Mouse (Mus musculus): ENCODE results near the gene Pla1a.

Pla1a gene

DNA sequence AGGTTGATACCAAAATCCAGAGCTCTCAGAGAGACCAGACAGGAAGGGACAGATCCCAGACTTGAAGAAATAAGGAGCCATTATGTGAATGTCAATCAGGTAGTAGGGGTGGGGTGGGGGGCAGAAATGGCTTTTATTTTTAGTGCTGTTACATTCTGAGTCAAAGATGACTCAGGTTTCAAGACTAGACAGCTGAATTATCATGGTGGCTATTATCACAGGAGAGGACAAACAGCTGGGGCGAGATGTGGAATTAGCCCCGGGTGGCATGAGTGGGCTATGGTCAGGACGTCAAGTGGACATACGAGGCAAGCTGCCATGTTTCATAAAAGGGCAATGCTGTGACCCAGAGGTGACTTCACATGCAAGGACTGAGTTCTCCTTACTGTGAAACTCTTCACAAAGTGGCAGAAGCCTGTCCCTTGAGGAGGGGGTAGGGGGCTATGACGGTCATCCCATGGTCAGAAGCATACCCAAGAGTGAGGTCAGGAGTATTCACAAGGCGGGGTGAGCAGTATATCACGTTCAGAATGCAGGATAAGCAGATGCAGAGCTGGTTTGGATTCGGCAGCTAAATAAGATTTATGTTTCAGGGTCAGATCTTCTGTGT lies 43.6 kb downstream of the Pla1a start:
- DNase-seq (ENCODE audit: low spot score): no peak

DNA sequence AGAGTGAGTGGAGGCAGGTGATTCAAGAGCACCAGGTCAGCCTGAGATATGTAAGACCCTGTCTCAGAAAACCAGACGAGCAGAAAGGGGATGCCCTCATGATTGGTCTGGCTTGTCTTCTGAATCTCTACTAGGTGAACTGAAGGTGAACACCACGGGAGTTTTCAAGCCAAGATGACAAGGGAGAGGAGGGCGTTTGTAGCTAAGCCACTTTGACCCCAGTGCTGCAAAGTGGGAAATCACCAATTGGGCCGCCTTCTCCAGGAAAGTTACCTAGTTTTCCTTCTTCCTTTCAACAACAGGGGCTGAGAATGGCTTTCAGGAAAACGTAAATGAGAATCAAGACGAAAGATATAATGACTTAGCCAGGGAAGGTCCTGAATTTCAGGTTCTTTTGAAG lies 44.2 kb downstream of the Pla1a start:
- DNase-seq (ENCODE audit: low spot score): no peak

DNA sequence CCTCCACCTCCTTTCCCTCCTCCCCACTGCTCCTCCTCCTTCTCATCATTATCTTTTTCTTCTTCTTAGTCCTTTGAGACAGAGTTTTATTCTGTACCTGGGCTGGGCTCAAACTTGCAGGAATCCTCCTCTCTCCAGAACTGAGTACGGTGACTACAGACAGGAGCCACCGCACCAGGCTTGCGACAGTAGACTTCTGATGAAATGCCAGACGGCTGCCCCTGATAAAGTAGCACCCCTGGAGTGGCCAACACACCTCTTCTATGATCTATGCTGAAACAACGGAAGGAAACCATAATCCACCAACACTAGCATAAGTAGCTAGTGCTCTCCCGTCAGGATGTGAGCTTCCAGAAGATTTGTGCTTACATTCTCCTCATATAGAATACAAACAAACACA lies 45.6 kb downstream of the Pla1a start:
- no peak for DNase-seq (ENCODE audit: low spot score)

DNA sequence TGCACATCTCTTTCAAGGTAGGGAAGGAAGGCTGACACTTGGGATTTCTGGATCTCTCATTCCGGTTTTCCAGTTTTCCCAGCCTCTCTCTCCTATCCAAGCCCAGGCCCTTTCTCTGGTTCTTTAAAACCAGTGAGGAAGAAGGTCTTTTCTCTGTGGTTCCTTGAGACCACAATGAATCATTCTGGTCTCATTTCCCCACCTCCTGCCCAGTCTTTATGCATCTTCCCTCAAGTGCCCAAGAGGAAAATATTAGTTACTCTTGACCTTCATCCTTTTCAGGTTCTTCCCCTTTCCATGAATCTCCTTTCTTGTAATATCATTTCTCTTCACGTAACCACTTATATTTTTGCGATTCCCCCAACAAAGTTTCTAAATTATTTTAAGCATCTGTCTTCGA lies 47.2 kb downstream of the Pla1a start:
- no peak for DNase-seq (ENCODE audit: low spot score)

DNA sequence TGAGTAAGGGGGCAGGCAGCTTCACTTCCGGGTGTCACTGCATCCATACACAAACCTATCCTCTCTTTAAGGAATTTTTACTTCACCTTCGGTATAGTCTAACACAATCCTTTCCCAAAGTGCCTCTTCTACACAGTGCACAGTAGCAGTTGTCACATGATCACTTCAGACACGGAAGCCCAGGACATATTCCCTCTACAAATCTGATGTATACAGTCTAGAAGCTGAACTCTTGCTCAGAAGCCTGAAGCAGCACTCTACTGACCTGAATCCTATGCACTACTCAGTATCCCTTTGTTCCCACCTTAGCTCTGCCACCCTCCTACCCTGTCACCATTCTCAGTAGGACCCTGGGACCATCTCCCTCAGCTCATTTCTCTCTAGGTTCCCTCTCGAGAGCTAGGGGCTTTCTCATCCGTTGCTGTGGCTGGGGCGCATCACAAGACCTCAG lies 47.7 kb downstream of the Pla1a start:
- no peak for DNase-seq (ENCODE audit: low spot score)

DNA sequence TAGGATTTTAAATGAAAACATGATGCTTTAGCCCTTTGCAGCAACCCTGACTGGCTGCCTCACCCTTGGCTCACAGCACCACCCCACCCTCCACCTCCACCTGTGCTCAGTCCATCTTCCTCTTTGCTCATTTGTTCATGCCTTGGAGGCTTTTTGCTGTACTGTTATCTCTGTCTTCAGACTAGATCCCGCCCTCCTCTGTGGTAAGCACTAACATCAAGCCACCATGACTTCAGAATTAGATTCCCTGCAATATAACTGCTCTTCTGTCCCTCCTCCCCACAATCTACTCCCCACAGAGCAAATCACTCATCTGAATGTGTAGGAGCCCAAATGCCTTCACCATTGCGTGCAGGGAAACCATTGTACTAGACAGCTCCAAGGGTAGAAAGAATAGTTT lies 49.3 kb downstream of the Pla1a start:
- DNase-seq (ENCODE audit: low spot score): no peak

DNA sequence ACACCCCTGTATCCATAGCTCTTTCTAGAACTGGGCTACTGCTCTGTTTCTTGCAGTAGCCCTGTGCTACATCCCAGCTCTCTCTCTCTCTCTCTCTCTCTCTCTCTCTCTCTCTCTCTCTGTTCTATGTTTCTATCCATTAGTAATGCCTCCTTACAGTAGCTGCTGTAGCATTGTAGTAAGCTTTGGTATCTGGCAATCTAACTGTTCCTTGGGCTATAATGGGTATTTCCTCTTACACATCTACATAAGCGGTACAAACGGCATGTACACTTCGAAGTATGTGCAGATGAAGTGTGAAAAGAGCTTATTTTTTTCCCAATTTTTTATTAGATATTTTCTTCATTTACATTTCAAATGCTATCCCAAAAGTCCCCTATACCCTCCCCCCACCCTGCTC lies 53.0 kb downstream of the Pla1a start:
- no peak for DNase-seq (ENCODE audit: low spot score)

DNA sequence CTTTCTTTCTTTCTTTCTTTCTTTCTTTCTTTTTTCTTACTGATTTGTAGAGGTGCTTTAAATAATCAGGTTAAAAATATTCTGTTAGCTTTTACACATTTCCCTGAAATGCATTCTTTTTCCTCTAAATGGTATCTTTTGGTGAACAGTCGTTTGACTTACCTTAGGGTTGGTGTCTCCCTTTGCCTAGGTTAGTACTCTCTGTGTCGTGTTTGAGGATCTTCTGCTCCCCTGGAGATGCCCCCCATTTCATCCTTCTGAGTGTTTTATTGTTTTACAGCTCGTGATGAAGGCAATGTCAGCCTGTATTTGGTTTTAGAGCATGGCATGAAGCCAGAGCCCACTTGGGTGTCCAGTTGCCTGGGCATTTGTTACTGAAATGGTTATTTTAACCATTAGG lies 53.5 kb downstream of the Pla1a start:
- DNase-seq (ENCODE audit: low spot score): no peak

DNA sequence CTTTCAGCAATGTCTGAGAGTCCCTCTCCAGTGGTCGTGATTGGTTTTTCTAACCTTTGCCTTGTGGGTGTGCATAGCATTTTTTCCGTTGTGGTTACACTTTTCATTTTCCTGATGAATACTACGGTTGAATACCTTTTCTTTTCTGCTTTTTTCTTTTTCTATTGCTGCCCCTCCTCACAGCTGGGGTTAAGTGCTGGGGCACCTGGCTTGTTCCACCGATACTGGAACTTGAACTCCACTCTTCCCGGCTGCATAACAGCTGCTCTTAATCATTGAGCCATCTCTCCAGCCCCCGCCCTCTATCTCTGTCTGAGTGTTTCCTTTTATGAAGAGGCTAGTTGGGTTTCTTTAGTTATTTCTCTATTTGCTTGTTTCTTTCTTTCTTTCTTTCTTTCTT lies 53.9 kb downstream of the Pla1a start:
- no peak for DNase-seq (ENCODE audit: low spot score)

DNA sequence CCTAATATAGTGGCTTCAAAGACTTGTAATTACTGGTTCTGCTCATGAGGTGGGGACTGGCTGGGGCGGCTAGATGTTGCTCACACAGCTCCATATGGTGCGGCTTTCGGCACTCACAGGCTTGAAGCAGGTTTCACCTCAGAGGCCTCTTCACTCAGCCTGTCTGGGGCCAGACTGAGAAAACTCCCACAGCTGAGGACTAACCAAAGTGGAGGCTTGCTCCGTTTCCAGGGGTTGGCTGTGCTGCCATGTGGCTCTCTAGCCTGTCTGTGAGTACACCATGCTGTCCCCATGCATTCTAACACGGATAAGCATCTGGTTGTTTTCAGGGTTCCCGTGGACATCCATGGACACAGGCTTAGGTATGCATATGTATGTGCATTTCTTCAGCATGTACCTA lies 54.4 kb downstream of the Pla1a start:
- no peak for DNase-seq (ENCODE audit: low spot score)

DNA sequence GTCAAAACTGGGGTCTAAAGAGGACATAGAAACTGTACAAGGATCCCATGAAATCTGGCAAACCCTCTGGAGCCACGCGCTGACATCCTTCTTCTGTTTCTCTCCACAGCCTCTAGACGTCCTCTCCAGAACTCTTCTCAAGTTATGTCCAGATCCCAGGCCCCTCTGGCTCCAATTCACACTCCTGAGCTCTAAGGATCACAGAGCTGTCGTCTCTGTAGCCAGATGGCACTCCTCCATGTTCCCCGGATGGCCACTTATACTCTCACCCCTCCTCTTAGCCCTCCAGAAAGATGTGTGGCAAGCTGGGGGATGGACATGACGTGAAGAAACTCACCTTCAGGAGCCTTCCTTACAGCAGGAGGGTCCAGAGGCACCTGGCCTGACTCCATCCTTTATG lies 55.4 kb downstream of the Pla1a start:
- no peak for DNase-seq (ENCODE audit: low spot score)

DNA sequence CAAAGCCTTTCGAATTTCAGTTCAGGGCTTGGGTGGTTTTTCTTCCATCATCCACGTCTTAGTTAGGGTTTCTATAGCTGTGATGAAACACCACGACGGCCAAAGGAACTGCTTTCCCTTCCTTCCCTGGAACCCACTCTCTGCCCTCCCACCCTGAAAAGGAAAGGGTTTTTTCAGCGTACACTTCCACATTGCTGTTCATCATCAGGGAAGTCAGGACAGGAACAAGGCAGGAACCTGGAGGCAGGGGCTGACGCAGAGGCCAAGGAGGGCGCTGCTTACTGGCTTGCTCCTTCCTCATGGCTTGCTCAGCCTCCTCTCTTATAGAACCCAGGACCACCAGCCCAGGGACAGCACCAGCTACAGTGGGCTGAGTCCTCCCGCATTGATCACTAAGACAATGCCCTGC lies 56.1 kb downstream of the Pla1a start:
- DNase-seq (ENCODE audit: low spot score): no peak

DNA sequence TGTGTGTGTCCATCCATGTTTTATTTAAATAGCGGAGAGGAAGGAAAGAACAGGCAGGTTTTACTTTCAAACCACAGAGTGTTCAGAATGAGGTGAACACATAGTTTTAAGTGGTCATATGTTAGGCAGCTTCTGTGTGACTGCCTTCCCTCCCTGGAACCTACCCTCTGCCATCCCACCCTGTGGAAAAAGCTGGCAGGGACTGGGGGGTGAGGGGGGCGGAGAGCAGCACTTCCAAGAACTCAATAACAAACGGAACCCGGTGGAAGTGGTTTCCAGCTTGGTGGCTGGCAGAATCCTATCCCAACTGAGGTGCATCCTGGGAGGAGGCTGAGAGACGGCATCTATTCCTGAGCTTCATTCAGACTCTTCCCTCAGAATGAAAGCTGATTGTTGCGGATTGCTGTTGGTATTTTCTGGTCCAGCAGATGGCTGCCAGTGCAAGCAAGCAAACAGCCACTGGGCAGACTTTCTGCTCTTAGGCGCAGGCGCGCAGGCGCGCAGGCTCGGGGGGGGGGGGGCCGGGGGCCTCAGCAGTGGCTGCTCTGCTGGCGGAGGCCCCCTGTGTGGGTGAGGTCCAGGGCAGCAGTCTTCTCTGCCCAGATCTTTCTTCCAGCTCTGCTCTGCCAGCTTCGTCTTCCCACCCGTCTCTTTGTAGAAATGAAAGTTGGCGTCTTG lies 56.6 kb downstream of the Pla1a start:
- no peak for DNase-seq (ENCODE audit: low spot score)

DNA sequence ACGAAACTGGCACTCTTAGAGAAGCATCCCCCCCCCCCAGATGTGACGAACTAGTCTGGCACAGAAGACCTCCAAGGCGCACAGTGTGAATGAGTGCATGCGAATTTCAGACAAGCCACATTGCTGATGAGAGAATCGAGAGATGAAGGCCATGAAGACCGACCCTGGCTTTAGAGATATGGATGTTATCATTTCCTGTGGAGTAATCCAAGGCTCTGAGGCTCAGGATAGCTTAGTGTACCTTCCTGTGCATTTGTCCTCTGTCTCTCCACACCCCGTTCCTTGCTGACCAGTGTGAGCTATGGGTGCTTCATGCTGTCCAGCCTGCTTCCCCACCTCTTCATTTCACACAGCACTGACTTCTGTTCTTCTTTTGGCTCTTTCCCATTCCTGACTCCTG lies 57.8 kb downstream of the Pla1a start:
- DNase-seq (ENCODE audit: low spot score): no peak

DNA sequence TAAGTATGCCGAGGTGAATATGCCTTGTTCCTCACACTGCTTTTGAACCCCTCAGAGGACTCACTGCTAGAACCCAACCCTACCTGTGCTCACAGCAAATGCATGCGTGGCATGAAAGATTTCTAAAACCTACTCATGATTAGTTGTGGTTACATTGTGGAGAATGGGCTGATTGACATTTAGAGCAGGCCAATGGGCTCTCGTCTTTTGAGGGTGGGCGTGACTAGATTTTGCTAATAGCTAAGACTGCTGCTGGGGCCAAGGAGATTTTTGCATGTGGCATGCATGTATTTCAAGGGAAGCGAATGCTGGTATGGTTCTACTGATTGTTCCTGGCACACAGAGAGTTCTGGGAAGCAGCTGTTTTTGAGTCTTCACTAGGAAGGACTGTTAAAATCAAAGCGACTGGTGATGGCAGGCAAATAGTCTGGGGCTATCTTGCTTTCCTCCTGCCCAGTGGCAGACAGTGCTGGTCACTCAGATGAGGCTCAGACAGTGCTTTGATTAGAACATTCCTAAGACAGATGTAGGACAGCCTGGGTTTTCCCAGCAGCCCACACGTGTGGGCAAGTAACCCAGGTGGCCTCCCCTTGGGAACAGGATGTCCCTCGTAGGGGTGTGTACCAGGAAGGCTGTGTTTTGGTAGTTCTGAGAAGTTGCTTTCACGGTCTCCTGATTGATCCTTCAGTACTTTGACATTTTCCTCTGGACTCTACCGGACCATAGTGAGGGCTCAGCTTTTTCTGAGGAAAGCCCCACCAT lies 58.4 kb downstream of the Pla1a start:
- DNase-seq (ENCODE audit: low spot score): no peak

DNA sequence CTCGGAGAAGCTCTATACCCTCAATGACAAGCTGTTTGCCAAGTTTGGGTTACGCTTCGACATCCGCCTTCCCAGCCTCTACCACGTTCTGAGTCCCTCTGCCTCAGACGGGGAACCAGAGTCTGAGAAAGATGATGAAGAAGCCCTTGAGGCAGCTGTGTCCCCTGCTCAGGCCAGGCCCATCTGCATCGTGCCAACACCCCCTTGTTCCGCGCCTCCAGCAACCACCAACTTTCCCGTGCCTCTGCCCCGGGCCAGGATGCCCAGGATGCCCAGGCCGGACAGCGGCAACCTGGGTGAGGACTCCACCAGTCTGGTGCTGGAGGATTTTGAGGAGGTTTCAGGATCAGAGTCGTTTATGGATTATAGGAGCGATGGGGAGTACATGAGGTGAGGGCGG lies 59.0 kb downstream of the Pla1a start:
- DNase-seq (ENCODE audit: low spot score): no peak

DNA sequence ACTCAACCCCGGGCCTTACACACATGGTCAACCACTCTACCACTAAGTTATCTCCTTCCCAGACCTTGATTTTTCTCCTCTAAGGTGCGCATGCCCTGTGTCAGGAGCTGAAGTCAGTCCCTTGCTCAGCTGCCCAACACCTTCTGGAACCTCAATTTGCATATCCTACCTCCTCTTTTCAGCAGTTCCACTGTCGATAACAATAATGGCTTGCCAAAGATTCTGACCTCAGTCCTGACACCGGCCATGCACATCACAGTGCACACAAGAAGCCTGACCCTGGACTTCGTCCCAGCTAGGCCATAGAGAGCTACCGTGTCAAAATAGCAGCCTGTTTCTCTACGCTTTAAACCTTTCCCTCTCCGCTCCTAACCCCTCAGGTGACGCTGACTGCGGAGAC lies 59.5 kb downstream of the Pla1a start:
- DNase-seq (ENCODE audit: low spot score): no peak

DNA sequence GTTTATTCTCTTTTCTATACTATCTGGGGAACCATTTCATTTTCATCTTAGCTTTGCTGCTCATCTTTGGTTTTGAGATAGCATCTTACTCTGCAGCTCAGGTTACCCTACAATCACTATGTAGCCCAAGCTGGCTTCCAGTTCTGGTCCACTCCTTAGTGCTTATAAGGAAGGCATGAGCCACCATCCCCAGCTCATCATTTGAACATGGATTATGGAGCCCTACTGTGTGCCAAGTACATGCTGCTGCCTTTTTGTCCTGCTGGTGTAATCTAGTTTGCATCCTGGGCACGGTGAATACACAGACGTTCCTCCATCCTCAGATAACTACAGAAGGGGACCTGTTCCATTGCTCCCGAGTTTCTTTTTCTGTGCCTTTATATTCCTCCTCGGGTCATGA lies 60.1 kb downstream of the Pla1a start:
- no peak for DNase-seq (ENCODE audit: low spot score)

DNA sequence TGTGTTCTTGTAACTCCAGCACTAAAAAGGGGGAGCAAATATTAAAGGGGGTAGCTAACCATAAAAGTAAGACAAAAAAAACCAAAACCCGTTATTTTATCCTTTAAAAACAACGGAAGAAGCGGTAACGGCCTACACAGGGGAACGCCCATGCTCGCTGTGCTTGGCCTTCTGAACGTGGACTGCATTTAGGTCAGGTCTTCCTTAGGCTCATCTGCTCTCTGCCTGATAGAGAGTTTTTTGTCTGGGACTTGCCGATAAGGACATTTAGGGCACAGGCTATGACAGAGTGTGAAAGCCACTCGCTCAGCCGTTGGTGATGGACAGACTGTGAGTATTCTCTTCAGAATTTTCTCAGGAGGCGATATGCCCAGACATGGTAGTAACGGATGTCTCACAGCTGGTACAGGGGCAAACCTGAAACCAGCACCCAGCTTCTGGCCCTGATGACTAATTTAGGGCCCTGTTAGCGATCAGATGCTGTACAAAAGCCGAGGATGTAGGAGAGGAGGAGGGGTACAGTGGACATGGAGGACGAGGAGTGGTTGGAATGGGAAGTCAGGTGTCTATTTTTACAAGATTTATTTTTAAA lies 61.1 kb downstream of the Pla1a start:
- no peak for DNase-seq (ENCODE audit: low spot score)

DNA sequence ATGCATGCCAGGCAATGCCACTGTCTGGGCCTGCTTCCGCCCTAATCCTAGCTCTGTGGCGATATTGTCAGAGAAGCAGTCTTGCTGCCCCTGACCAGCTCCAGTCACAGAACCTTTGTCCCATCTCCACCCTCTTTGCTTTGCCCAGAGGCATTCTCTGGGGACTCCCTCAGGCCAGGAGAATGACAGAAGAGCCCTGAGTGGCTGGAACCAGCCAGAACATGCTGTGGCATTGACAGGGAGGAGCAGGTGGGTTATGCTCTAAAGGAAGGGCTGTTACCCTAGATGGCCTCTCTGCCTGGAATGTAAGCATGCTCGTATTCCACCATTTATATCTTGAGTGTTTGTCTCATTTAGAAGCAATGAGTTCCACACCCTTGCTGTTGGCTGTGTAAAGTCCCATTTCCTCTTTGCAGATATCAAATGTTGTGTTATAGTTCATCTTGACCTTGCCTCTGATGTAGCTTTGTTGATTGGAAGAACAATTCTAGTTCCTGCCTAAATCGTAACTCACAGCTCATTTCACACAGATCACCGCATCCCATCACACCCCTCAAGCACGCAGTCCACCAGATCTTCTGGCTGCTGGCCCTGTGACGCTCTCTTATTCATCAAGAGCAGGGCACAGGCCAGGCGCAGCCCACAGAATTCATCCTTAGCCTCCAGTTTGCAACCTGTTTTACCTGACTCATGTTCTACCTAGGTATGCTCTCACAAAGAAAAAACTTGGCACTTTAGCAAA lies 62.1 kb downstream of the Pla1a start:
- no peak for DNase-seq (ENCODE audit: low spot score)

DNA sequence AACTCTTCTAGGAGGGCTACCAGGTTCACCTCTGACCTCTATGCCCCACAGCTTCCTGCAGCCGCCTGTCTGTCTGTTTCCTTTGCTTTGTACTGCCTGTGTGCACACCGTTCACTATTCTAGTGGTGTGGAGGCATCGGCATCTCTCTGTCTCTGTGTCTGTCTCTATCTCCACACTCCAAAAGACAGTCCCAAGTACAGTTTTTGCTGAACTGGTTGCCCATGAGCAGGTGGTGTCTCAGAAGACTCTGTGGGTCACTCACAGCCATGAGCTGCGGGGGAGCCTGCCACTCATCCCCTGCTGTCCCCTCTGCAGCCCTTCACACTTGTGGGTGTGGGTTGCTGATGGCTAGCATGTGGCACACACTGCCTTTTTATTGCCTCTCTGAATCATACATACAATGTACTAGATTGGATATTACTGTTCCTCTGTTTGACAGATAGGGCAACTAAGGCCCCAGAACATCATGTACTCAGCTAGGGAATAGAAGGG lies 62.9 kb downstream of the Pla1a start:
- no peak for DNase-seq (ENCODE audit: low spot score)

DNA sequence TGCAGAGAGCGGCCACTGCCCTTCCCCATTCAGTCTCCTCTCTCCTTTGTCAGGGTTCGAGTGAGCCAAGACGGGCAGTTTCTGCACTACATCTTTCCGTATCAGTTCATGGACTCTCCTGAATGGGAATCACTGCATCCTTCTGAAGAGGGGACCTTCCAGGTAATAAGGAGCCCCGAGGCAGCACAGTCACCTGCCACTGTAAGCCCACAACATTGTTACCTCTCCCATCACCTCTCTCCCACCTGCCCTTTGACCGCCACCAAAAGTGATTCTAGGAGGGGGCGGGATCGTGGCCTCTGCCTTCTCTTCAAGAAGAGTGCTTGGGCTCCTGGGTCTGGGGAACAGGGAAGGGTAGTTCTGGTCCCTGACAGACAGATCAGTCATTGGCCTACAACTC lies 63.5 kb downstream of the Pla1a start:
- DNase-seq (ENCODE audit: low spot score): no peak

All from urinary bladder, postnatal 10 days (tissue).